Mouse (Mus musculus): ENCODE data around the gene Grasp. TPM values are rescaled to one million over a fixed set of nuclear protein-coding genes. Genes with fewer than 3 reads are reported as not detected.

Grasp gene
- polyA plus RNA-seq, 1 experiment from 2014 or later, result 3.9 TPM

- no peak overlapping the region for H3K4me2 ChIP-seq (replicated peaks)
- 81% methylated on average over 4 of the region's 4 CpGs for WGBS
- no peaks in the 10 kb centered on the region for H3K9me3 ChIP-seq
- H3K4me3 ChIP-seq (replicated peaks), result no peak overlapping the region
- H3K4me1 ChIP-seq (replicated peaks), result peaks cover 6% of the 10 kb centered on the region
- no peaks in the 10 kb centered on the region for H3K27me3 ChIP-seq (replicated peaks)
- H3K36me3 ChIP-seq, result peaks cover 13% of the 10 kb centered on the region
- H3K27ac ChIP-seq, result no peak overlapping the region
- no peak overlapping the region; the same call in 1 of the 2 replicates for H3K9ac ChIP-seq
- ATAC-seq, result no peak
Observed at GRCm38 (mm10) chr15:101216036-101216435, 8.0 kb upstream of the Grasp start.

- 0 out of 2 replicates have a peak, but pooled peaks have one; percentile 17 for ATAC-seq
- WGBS, result 14% methylated on average over 8 of the region's 8 CpGs
- Histone ChIP-seq H3K4me2 (replicated peaks) (no peak overlapping the region), H3K36me3 (no peaks in the 10 kb centered on the region), H3K4me3 (replicated peaks) (no peak overlapping the region), H3K9me3 (no peaks in the 10 kb centered on the region), H3K27ac (no peak overlapping the region), H3K27me3 (replicated peaks) (no peaks in the 10 kb centered on the region), H3K9ac (no peak overlapping the region), H3K4me1 (replicated peaks) (peaks cover 41% of the 10 kb centered on the region)
Observed at GRCm38 (mm10) chr15:101220905-101221297, 3.1 kb upstream of the Grasp start.

GRCm38 (mm10) chr15:101221298-101222104 lies 2.5 kb upstream of the Grasp start:
- Histone ChIP-seq H3K4me3 (replicated peaks) (peak overlapping the region; percentile 35), H3K27ac (peak overlapping the region; percentile 61), H3K27me3 (replicated peaks) (no peaks in the 10 kb centered on the region), H3K4me2 (replicated peaks) (peak overlapping the region; percentile 73), H3K9me3 (no peaks in the 10 kb centered on the region), H3K9ac (peak overlapping the region; percentile 22; the same call in 1 of the 2 replicates), H3K4me1 (replicated peaks) (peaks cover 42% of the 10 kb centered on the region), H3K36me3 (no peaks in the 10 kb centered on the region)
- ATAC-seq, result peak; percentile 78
- WGBS, result 5% methylated on average over 14 of the region's 14 CpGs

GRCm38 (mm10) chr15:101222897-101223482 lies 998 bp upstream of the Grasp start:
- Histone ChIP-seq H3K4me2 (replicated peaks) (peak overlapping the region; percentile 93; the same call in 1 of the 2 replicates), H3K9me3 (no peaks in the 10 kb centered on the region), H3K4me1 (replicated peaks) (peaks cover 44% of the 10 kb centered on the region), H3K36me3 (no peaks in the 10 kb centered on the region), H3K27me3 (replicated peaks) (no peaks in the 10 kb centered on the region), H3K27ac (no peak overlapping the region), H3K9ac (no peak overlapping the region; the same call in 1 of the 2 replicates), H3K4me3 (replicated peaks) (0 out of 2 replicates have a peak overlapping the region, but pooled peaks have one; percentile 61)
- 54% methylated on average over 13 of the region's 13 CpGs for WGBS
- no peak for ATAC-seq

- H3K4me2 ChIP-seq (replicated peaks), result peak overlapping the region; percentile 93
- no peaks in the 10 kb centered on the region for H3K27me3 ChIP-seq (replicated peaks)
- H3K4me3 ChIP-seq (replicated peaks), result peak overlapping the region; percentile 61
- WGBS, result 13% methylated on average over 5 of the region's 5 CpGs
- H3K9ac ChIP-seq, result peak overlapping the region; percentile 65
- no peak overlapping the region for H3K27ac ChIP-seq
- H3K9me3 ChIP-seq, result no peaks in the 10 kb centered on the region
- H3K36me3 ChIP-seq, result no peaks in the 10 kb centered on the region
- peaks cover 51% of the 10 kb centered on the region for H3K4me1 ChIP-seq (replicated peaks)
- peak; percentile 1; the same call in 1 of the 2 replicates for ATAC-seq
Observed at GRCm38 (mm10) chr15:101223596-101223995, 392 bp upstream of the Grasp start.

GRCm38 (mm10) chr15:101224977-101225376 lies 989 bp downstream of the Grasp start:
- H3K9ac ChIP-seq, result peak overlapping the region; percentile 65
- no peaks in the 10 kb centered on the region for H3K27me3 ChIP-seq (replicated peaks)
- peaks cover 56% of the 10 kb centered on the region for H3K4me1 ChIP-seq (replicated peaks)
- H3K4me2 ChIP-seq (replicated peaks), result peak overlapping the region; percentile 93
- H3K27ac ChIP-seq, result peak overlapping the region; percentile 56
- H3K36me3 ChIP-seq, result 0 out of 2 replicates have a peak, but pooled peaks cover 4% of the 10 kb centered on the region
- WGBS, result 10% methylated on average over 14 of the region's 14 CpGs
- ATAC-seq, result no peak
- H3K4me3 ChIP-seq (replicated peaks), result peak overlapping the region; percentile 61
- H3K9me3 ChIP-seq, result no peaks in the 10 kb centered on the region

- no peak overlapping the region for H3K4me3 ChIP-seq (replicated peaks)
- WGBS, result 12% methylated on average over 7 of the region's 7 CpGs
Observed at GRCm38 (mm10) chr15:101227971-101228370, 4.0 kb downstream of the Grasp start.

GRCm38 (mm10) chr15:101228866-101229590 lies 5.0 kb downstream of the Grasp start:
- no peak overlapping the region for H3K4me3 ChIP-seq (replicated peaks)
- WGBS, result 68% methylated on average over 21 of the region's 21 CpGs
- no peaks in the 10 kb centered on the region for H3K27me3 ChIP-seq (replicated peaks)
- no peak for ATAC-seq
- no peaks in the 10 kb centered on the region for H3K9me3 ChIP-seq
- peaks cover 18% of the 10 kb centered on the region for H3K36me3 ChIP-seq
- H3K9ac ChIP-seq, result no peak overlapping the region
- H3K4me2 ChIP-seq (replicated peaks), result no peak overlapping the region
- H3K27ac ChIP-seq, result peak overlapping the region; percentile 77; the same call in 1 of the 2 replicates
- H3K4me1 ChIP-seq (replicated peaks), result peaks cover 43% of the 10 kb centered on the region

More at GRCm38 (mm10) chr15:101227971-101228370, 4.0 kb downstream of the Grasp start:
- peaks cover 18% of the 10 kb centered on the region for H3K36me3 ChIP-seq
- peak; percentile 48 for ATAC-seq
- peak overlapping the region; percentile 77 for H3K27ac ChIP-seq
- peak overlapping the region; percentile 38; the same call in 1 of the 2 replicates for H3K4me2 ChIP-seq (replicated peaks)
- no peaks in the 10 kb centered on the region for H3K27me3 ChIP-seq (replicated peaks)
- H3K4me1 ChIP-seq (replicated peaks), result peaks cover 44% of the 10 kb centered on the region
- H3K9ac ChIP-seq, result peak overlapping the region; percentile 9; the same call in 1 of the 2 replicates
- H3K9me3 ChIP-seq, result no peaks in the 10 kb centered on the region

GRCm38 (mm10) chr15:101230503-101230902 lies 6.5 kb downstream of the Grasp start:
- H3K4me3 ChIP-seq (replicated peaks), result no peak overlapping the region
- WGBS, result 94% methylated on average over 19 of the region's 19 CpGs
- ATAC-seq, result no peak
- H3K4me1 ChIP-seq (replicated peaks), result peaks cover 44% of the 10 kb centered on the region
- no peaks in the 10 kb centered on the region for H3K27me3 ChIP-seq (replicated peaks)
- peaks cover 18% of the 10 kb centered on the region for H3K36me3 ChIP-seq
- H3K9me3 ChIP-seq, result no peaks in the 10 kb centered on the region
- H3K9ac ChIP-seq, result no peak overlapping the region
- no peak overlapping the region for H3K4me2 ChIP-seq (replicated peaks)
- no peak overlapping the region for H3K27ac ChIP-seq

GRCm38 (mm10) chr15:101230995-101231647 lies 7.1 kb downstream of the Grasp start:
- peak overlapping the region; percentile 21; the same call in 1 of the 2 replicates for H3K4me2 ChIP-seq (replicated peaks)
- H3K4me1 ChIP-seq (replicated peaks), result peaks cover 47% of the 10 kb centered on the region
- H3K4me3 ChIP-seq (replicated peaks), result no peak overlapping the region
- H3K9me3 ChIP-seq, result no peaks in the 10 kb centered on the region
- no peak overlapping the region for H3K9ac ChIP-seq
- WGBS, result 76% methylated on average over 23 of the region's 23 CpGs
- H3K27me3 ChIP-seq (replicated peaks), result no peaks in the 10 kb centered on the region
- peaks cover 18% of the 10 kb centered on the region for H3K36me3 ChIP-seq
- H3K27ac ChIP-seq, result no peak overlapping the region
- ATAC-seq, result no peak

GRCm38 (mm10) chr15:101231648-101232180 lies 7.7 kb downstream of the Grasp start:
- H3K4me1 ChIP-seq (replicated peaks), result peaks cover 49% of the 10 kb centered on the region
- peak overlapping the region; percentile 21; the same call in 1 of the 2 replicates for H3K4me2 ChIP-seq (replicated peaks)
- no peak overlapping the region for H3K27ac ChIP-seq
- H3K9ac ChIP-seq, result no peak overlapping the region
- no peaks in the 10 kb centered on the region for H3K27me3 ChIP-seq (replicated peaks)
- H3K4me3 ChIP-seq (replicated peaks), result no peak overlapping the region
- no peaks in the 10 kb centered on the region for H3K9me3 ChIP-seq
- H3K36me3 ChIP-seq, result peaks cover 18% of the 10 kb centered on the region
- ATAC-seq, result no peak
- WGBS, result 55% methylated on average over 56 of the region's 56 CpGs

All from intestine, embryonic 15.5 days (tissue).